Mouse (Mus musculus) thymus, postnatal 10 days (tissue): Measurements from ENCODE around the gene Pnliprp1.

Source experiments
- DNase-seq, 2 experiments: peaks; one replicate each; pipeline ENCODE4 v3.0.0; 2021; ENCODE audit warnings: low spot score in 2 of 2

The Pnliprp1 gene

DNA sequence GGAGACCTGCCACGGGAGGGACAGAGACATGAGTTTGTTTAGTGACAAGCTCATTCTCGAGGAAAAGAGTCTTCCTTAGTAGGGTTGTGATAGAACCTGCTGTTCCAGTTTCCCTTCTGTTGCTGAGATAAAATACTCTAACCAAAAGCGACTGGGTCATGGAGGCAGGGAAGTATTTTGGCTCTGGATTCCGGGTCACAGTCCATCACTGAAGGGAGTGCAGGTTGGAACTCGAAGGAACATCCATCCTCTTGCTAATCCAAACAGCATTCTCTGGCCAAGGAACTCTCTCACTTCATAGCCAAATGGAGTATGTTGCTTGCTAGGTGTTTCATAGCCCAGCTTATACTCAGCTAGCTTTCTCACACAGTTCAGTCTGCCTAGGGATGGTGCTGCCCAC is 47.8 kb downstream of the Pnliprp1 start:
- DNase-seq: no peak

DNA sequence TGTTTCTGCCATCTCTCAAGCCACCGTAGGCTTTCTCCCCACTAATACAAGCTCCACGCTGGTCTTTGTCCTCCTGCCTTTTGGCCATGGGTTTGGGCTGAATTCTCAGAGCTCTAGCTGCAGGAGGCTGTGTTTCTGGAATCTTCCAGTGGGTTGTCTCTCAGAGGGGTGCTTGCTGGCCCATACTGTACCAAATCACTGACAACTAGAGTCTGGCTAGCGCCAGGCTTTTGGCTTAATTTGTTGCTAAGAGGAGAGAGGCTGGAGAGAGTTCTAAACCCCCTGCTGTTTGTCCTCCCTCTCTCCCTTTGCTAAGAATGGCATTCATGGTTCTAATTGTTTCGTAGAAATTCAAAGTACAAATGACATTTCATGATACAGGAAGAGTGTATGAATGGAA is 52.9 kb downstream of the Pnliprp1 start:
- DNase-seq: no peak

DNA sequence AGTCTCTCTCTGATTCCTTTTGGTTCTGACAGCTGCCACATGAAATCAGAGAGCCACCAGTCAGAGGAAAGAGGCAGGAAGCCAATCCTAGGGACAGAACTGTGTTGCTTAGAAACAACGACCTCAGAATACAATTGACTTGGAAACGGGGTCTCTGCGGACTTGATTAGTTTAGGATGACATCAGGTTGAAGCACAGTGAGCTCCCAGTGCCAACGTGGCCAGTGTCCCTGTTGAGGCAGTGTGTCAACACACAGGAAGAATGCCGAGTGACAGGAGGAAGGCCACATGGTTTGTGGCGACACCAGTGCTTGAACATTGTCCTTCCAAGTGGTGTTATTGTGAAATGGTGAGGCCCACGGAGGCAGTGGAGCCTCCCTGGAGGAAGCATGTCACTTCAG is 55.3 kb downstream of the Pnliprp1 start:
- DNase-seq: no peak

DNA sequence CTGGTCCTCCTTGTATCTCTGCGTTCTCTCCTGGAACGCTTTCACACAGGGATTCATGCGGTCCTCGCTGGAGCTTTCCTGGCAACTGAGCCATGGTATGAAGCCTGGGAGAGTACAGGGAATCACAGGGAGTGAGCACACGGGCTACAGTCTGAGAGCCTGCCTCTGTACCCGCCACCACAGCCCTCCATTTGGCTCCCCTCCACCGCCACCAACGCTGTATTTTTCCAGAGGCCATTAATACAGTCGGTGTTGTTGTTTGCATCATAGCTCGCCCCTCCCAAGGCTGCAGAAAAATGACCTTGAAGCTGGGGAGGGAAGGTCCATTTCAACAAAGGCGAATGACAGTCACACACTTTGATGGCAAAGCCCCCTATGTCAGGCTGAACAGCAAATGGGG is 60.5 kb downstream of the Pnliprp1 start:
- DNase-seq: no peak
